Mouse (Mus musculus): Measurements from ENCODE around the gene Rxfp3.

DNA sequence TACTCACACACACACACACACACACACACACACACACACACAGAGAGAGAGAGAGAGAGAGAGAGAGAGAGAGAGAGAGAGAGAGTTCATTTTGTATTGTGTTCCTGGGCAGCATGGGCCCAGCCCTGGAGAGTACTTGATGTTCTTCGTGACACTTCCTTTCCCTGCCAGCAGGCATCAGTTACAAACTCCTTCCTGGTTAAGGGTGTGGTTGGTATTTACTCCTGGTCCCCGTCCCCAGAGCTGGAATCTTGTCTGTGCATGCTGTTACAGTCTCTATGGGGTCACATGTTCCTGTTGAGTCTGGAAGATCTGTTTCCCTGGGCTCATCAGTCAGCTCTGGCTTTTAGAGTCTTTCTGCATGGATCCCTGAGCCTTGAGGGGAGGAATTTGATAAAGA is 47.4 kb downstream of the Rxfp3 start:
- TF ChIP-seq CTCF (IDR thresholded peaks at IDR 0.05) (no peak), EP300 (IDR thresholded peaks at IDR 0.05; ENCODE audit: insufficient read depth, low read depth, low read length) (no peak)
